Mouse (Mus musculus): Measurements from ENCODE around the gene Babam2. TPM values are rescaled to one million over a fixed set of nuclear protein-coding genes. Genes with fewer than 3 reads are reported as not detected.

Gene Babam2
- polyA plus RNA-seq, 1 experiment from 2014 or later, result 42.9 TPM

- no peak overlapping the region for H3K27ac ChIP-seq (ENCODE audit: low read depth, low read length)
- H3K4me1 ChIP-seq (ENCODE audit: control insufficient read depth, insufficient read depth, low read length), result no peaks in the 10 kb centered on the region
- 0 out of 2 replicates have a peak, but pooled peaks cover 2% of the 10 kb centered on the region for H3K27me3 ChIP-seq (ENCODE audit: control insufficient read depth, insufficient read depth, low read length)
- H3K4me2 ChIP-seq, result no peak overlapping the region
- H3K36me3 ChIP-seq (ENCODE audit: control insufficient read depth, insufficient read depth, low read length), result no peaks in the 10 kb centered on the region
- ATAC-seq (replicated peaks; ENCODE audit: insufficient number of reproducible peaks, low FRiP score, low TSS enrichment), result no peak
- H3K9ac ChIP-seq (ENCODE audit: low read depth, low read length), result no peak overlapping the region
- 75% methylated on average over 6 of the region's 6 CpGs for WGBS (ENCODE audit: insufficient replicate concordance)
- H3K9me3 ChIP-seq (replicated peaks; ENCODE audit: control insufficient read depth, low read length), result no peaks in the 10 kb centered on the region
- no peak overlapping the region for H3K4me3 ChIP-seq (ENCODE audit: low read depth, low read length)
Measured at GRCm38 (mm10) chr5:32124957-32125356, 427.5 kb downstream of the Babam2 start.

- no peak overlapping the region for H3K4me3 ChIP-seq (ENCODE audit: low read depth, low read length)
- H3K9me3 ChIP-seq (replicated peaks; ENCODE audit: control insufficient read depth, low read length), result no peaks in the 10 kb centered on the region
- no peak overlapping the region for H3K9ac ChIP-seq (ENCODE audit: low read depth, low read length)
- no peaks in the 10 kb centered on the region for H3K36me3 ChIP-seq (ENCODE audit: control insufficient read depth, insufficient read depth, low read length)
- H3K27me3 ChIP-seq (ENCODE audit: control insufficient read depth, insufficient read depth, low read length), result peaks cover 6% of the 10 kb centered on the region; the same call in 1 of the 2 replicates
- WGBS (ENCODE audit: insufficient replicate concordance), result 82% methylated on average over 3 of the region's 3 CpGs
- H3K4me2 ChIP-seq, result no peak overlapping the region
- no peak overlapping the region for H3K27ac ChIP-seq (ENCODE audit: low read depth, low read length)
- H3K4me1 ChIP-seq (ENCODE audit: control insufficient read depth, insufficient read depth, low read length), result no peaks in the 10 kb centered on the region
- no peak for ATAC-seq (replicated peaks; ENCODE audit: insufficient number of reproducible peaks, low FRiP score, low TSS enrichment)
Measured at GRCm38 (mm10) chr5:32127226-32127625, 429.7 kb downstream of the Babam2 start.

GRCm38 (mm10) chr5:32127927-32128326, 430.4 kb downstream of the Babam2 start:
- Histone ChIP-seq H3K9me3 (replicated peaks; ENCODE audit: control insufficient read depth, low read length) (no peaks in the 10 kb centered on the region), H3K4me1 (ENCODE audit: control insufficient read depth, insufficient read depth, low read length) (no peaks in the 10 kb centered on the region), H3K4me2 (no peak overlapping the region), H3K27ac (ENCODE audit: low read depth, low read length) (no peak overlapping the region), H3K4me3 (ENCODE audit: low read depth, low read length) (no peak overlapping the region), H3K9ac (ENCODE audit: low read depth, low read length) (no peak overlapping the region), H3K36me3 (ENCODE audit: control insufficient read depth, insufficient read depth, low read length) (no peaks in the 10 kb centered on the region), H3K27me3 (ENCODE audit: control insufficient read depth, insufficient read depth, low read length) (peaks cover 6% of the 10 kb centered on the region; the same call in 1 of the 2 replicates)
- WGBS (ENCODE audit: insufficient replicate concordance), result 32% methylated on average over 3 of the region's 3 CpGs
- no peak for ATAC-seq (replicated peaks; ENCODE audit: insufficient number of reproducible peaks, low FRiP score, low TSS enrichment)

GRCm38 (mm10) chr5:32132971-32133501, 435.6 kb downstream of the Babam2 start:
- Histone ChIP-seq H3K36me3 (ENCODE audit: control insufficient read depth, insufficient read depth, low read length) (no peaks in the 10 kb centered on the region), H3K9ac (ENCODE audit: low read depth, low read length) (peak overlapping the region; percentile 81), H3K27ac (ENCODE audit: low read depth, low read length) (peak overlapping the region; percentile 86), H3K9me3 (replicated peaks; ENCODE audit: control insufficient read depth, low read length) (no peaks in the 10 kb centered on the region), H3K27me3 (ENCODE audit: control insufficient read depth, insufficient read depth, low read length) (peaks cover 6% of the 10 kb centered on the region; the same call in 1 of the 2 replicates), H3K4me1 (ENCODE audit: control insufficient read depth, insufficient read depth, low read length) (peaks cover 7% of the 10 kb centered on the region), H3K4me2 (peak overlapping the region; percentile 91), H3K4me3 (ENCODE audit: low read depth, low read length) (peak overlapping the region; percentile 84)
- ATAC-seq (replicated peaks; ENCODE audit: insufficient number of reproducible peaks, low FRiP score, low TSS enrichment), result no peak
- WGBS (ENCODE audit: insufficient replicate concordance), result 1% methylated on average over 44 of the region's 48 CpGs

GRCm38 (mm10) chr5:32133549-32134004, 436.1 kb downstream of the Babam2 start:
- Histone ChIP-seq H3K4me1 (ENCODE audit: control insufficient read depth, insufficient read depth, low read length) (peaks cover 12% of the 10 kb centered on the region), H3K36me3 (ENCODE audit: control insufficient read depth, insufficient read depth, low read length) (no peaks in the 10 kb centered on the region), H3K4me2 (peak overlapping the region; percentile 91), H3K27me3 (ENCODE audit: control insufficient read depth, insufficient read depth, low read length) (peaks cover 6% of the 10 kb centered on the region; the same call in 1 of the 2 replicates), H3K4me3 (ENCODE audit: low read depth, low read length) (peak overlapping the region; percentile 84), H3K27ac (ENCODE audit: low read depth, low read length) (peak overlapping the region; percentile 86), H3K9ac (ENCODE audit: low read depth, low read length) (peak overlapping the region; percentile 81), H3K9me3 (replicated peaks; ENCODE audit: control insufficient read depth, low read length) (no peaks in the 10 kb centered on the region)
- no peak for ATAC-seq (replicated peaks; ENCODE audit: insufficient number of reproducible peaks, low FRiP score, low TSS enrichment)
- 1% methylated on average over 20 of the region's 20 CpGs for WGBS (ENCODE audit: insufficient replicate concordance)

- Histone ChIP-seq H3K27ac (ENCODE audit: low read depth, low read length) (peak overlapping the region; percentile 86), H3K27me3 (ENCODE audit: control insufficient read depth, insufficient read depth, low read length) (peaks cover 4% of the 10 kb centered on the region; the same call in 1 of the 2 replicates), H3K4me1 (ENCODE audit: control insufficient read depth, insufficient read depth, low read length) (peaks cover 12% of the 10 kb centered on the region), H3K9me3 (replicated peaks; ENCODE audit: control insufficient read depth, low read length) (no peaks in the 10 kb centered on the region), H3K4me3 (ENCODE audit: low read depth, low read length) (peak overlapping the region; percentile 84), H3K9ac (ENCODE audit: low read depth, low read length) (peak overlapping the region; percentile 81), H3K36me3 (ENCODE audit: control insufficient read depth, insufficient read depth, low read length) (no peaks in the 10 kb centered on the region), H3K4me2 (peak overlapping the region; percentile 91)
- WGBS (ENCODE audit: insufficient replicate concordance), result under 1% methylated on average over 21 of the region's 21 CpGs
- ATAC-seq (replicated peaks; ENCODE audit: insufficient number of reproducible peaks, low FRiP score, low TSS enrichment), result no peak
Measured at GRCm38 (mm10) chr5:32134051-32134732, 436.7 kb downstream of the Babam2 start.

Small RNA genes within 50 kb of the gene (microRNA-seq; reads per million reads assigned to microRNA genes)
- not detected for gene Mir3473e (ENCODE audit: borderline number of aligned reads)

Other genes with a start within 250 kb of the Babam2 start
- gene Zfp512, start 245.3 kb upstream of the Babam2 start, polyA plus RNA-seq (2014; fragmentation: Nextera tagmentation; extraction: Ambion mirVana), result 34.4 and 44.0 TPM in 2 replicates
- gene 4930548H24Rik, start 211.9 kb upstream of the Babam2 start, polyA plus RNA-seq (2014; fragmentation: Nextera tagmentation; extraction: Ambion mirVana), result 0.08 TPM in 1 of 2 replicates, not detected in the other
- gene Gpn1, start 202.9 kb upstream of the Babam2 start, polyA plus RNA-seq (2014; fragmentation: Nextera tagmentation; extraction: Ambion mirVana), result 52.0 and 52.7 TPM in 2 replicates
- 22.5 and 25.2 TPM in 2 replicates for gene Slc4a1ap, start 170.7 kb upstream of the Babam2 start, polyA plus RNA-seq (2014; fragmentation: Nextera tagmentation; extraction: Ambion mirVana)
- gene Supt7l, start 169.9 kb upstream of the Babam2 start, polyA plus RNA-seq (2014; fragmentation: Nextera tagmentation; extraction: Ambion mirVana), result 17.0 and 17.1 TPM in 2 replicates
- gene Mrpl33, start 100.7 kb upstream of the Babam2 start, polyA plus RNA-seq (2014; fragmentation: Nextera tagmentation; extraction: Ambion mirVana), result 323 and 328 TPM in 2 replicates
- 4.9 and 7.7 TPM in 2 replicates for gene Rbks, start 57 bp upstream of the Babam2 start, polyA plus RNA-seq (2014; fragmentation: Nextera tagmentation; extraction: Ambion mirVana)